Comparison of ENCODE assay signal across 9 mouse cellular contexts in genomic region chr4:121052454-121053323, GRCm38 (mm10). TPM values are rescaled to one million over a fixed set of nuclear protein-coding genes. Genes with fewer than 3 reads are reported as not detected.
DNase-seq lines count a peak whose midpoint lies in the region; ATAC-seq and TF ChIP-seq lines count a peak whose summit lies in the region.
"Had no signal": no experiment of that assay in that cellular context is flagged by ENCODE, and none has a peak within 500 bp of the region (broad histone marks: within the 10 kb centered on the region; RNA-seq: fewer than 3 reads in every experiment).

No protein-coding gene starts in this region.

- DNase-seq in frontal cortex, postnatal 14 days (ENCODE audit: low spot score in 2 of 2), result no peak
- peak; percentile 38 for DNase-seq in embryonic facial prominence, embryonic 10.5 days (ENCODE audit: low spot score)
- no peak for DNase-seq in layer of hippocampus, adult 9-10 months (ENCODE audit: low spot score)
- no peak for DNase-seq in layer of hippocampus, postnatal 36 days
- DNase-seq in frontal cortex, postnatal 36 days (ENCODE audit: low spot score in 2 of 2), result no peak

- H3K4me2 ChIP-seq in limb, embryonic 13.5 days (replicated peaks), result peak overlapping the region; percentile 49

- H3K4me3 ChIP-seq in E14TG2a.4 (replicated peaks; ENCODE audit: low read length), result peak overlapping the region; percentile 62
- H3K4me3 ChIP-seq in embryonic facial prominence, embryonic 10.5 days, result peak overlapping the region; percentile 44
- H3K4me3 ChIP-seq in limb, embryonic 13.5 days, result peak overlapping the region; percentile 16

- TF ChIP-seq CTCF in E14TG2a.4 (conservative IDR thresholded peaks at IDR 0.05; ENCODE audit: low read length), result no peak

- H3K27ac ChIP-seq in embryonic facial prominence, embryonic 10.5 days (replicated peaks), result no peak overlapping the region
- H3K27ac ChIP-seq in limb, embryonic 13.5 days, result no peak overlapping the region

- ATAC-seq in frontal cortex, adult (ENCODE audit: low TSS enrichment), result peak; percentile 92
- ATAC-seq in limb, embryonic 13.5 days (ENCODE audit: low FRiP score, low read depth), result no peak

- peaks cover 40% of the 10 kb centered on the region for H3K36me3 ChIP-seq in E14TG2a.4 (ENCODE audit: insufficient read depth, low read length)
- 0 out of 2 replicates have a peak, but pooled peaks cover 16% of the 10 kb centered on the region for H3K36me3 ChIP-seq in embryonic facial prominence, embryonic 10.5 days (replicated peaks)
- H3K36me3 ChIP-seq in limb, embryonic 13.5 days, result peaks cover 43% of the 10 kb centered on the region

- 8% methylated on average over 35 of the region's 35 CpGs for WGBS in embryonic facial prominence, embryonic 10.5 days
- WGBS in limb, embryonic 13.5 days, result 12% methylated on average over 35 of the region's 35 CpGs

- H3K9ac ChIP-seq in limb, embryonic 13.5 days, result 0 out of 2 replicates have a peak overlapping the region, but pooled peaks have one; percentile 32

- peaks cover 19% of the 10 kb centered on the region for H3K27me3 ChIP-seq in E14TG2a.4 (ENCODE audit: insufficient read depth, low read length)
- peaks cover 37% of the 10 kb centered on the region for H3K27me3 ChIP-seq in embryonic facial prominence, embryonic 10.5 days (replicated peaks; ENCODE audit: low read depth, poor library complexity, severe bottlenecking)
- peaks cover 27% of the 10 kb centered on the region for H3K27me3 ChIP-seq in limb, embryonic 13.5 days

- peaks cover 28% of the 10 kb centered on the region for H3K4me1 ChIP-seq in E14TG2a.4 (replicated peaks; ENCODE audit: low read depth, low read length)
- peaks cover 20% of the 10 kb centered on the region for H3K4me1 ChIP-seq in embryonic facial prominence, embryonic 10.5 days
- peaks cover 10% of the 10 kb centered on the region for H3K4me1 ChIP-seq in limb, embryonic 13.5 days

- H3K9me3 ChIP-seq in E14TG2a.4 (ENCODE audit: low read length), result no peaks in the 10 kb centered on the region
- no peaks in the 10 kb centered on the region for H3K9me3 ChIP-seq in embryonic facial prominence, embryonic 10.5 days
- no peaks in the 10 kb centered on the region for H3K9me3 ChIP-seq in limb, embryonic 13.5 days

RNA-seq across cellular contexts. Expression of gene Col9a2, which starts 13.5 kb away (rescaled TPM):
- 5.1 and 6.0 TPM in 2 replicates for polyA plus RNA-seq in embryonic facial prominence, embryonic 10.5 days (2016; fragmentation: Nextera tagmentation; extraction: Ambion mirVana)
- 100 and 116 TPM in 2 replicates for polyA plus RNA-seq in limb, embryonic 13.5 days (2015; fragmentation: Nextera tagmentation; extraction: Ambion mirVana)
- total RNA-seq in layer of hippocampus, postnatal 36 days (2021), result 1 to 10 TPM; 2.5 to 4.1 TPM

RNA-seq across cellular contexts. Expression of gene Smap2, which starts 35.6 kb away (rescaled TPM):
- 14.0 and 14.3 TPM in 2 replicates for polyA plus RNA-seq in embryonic facial prominence, embryonic 10.5 days (2016; fragmentation: Nextera tagmentation; extraction: Ambion mirVana)
- 13.4 and 13.5 TPM in 2 replicates for polyA plus RNA-seq in limb, embryonic 13.5 days (2015; fragmentation: Nextera tagmentation; extraction: Ambion mirVana)
- 100 to 1,000 TPM; 149 to 155 TPM for total RNA-seq in layer of hippocampus, postnatal 36 days (2021)

RNA-seq across cellular contexts. Expression of gene Zmpste24, which starts 45.4 kb away (rescaled TPM):
- polyA plus RNA-seq in embryonic facial prominence, embryonic 10.5 days (2016; fragmentation: Nextera tagmentation; extraction: Ambion mirVana), result 26.8 and 31.0 TPM in 2 replicates
- polyA plus RNA-seq in limb, embryonic 13.5 days (2015; fragmentation: Nextera tagmentation; extraction: Ambion mirVana), result 23.7 and 25.8 TPM in 2 replicates
- 10 to 100 TPM; 23.1 to 26.3 TPM for total RNA-seq in layer of hippocampus, postnatal 36 days (2021)

RNA-seq across cellular contexts. Expression of gene Tmco2, which starts 56.3 kb away (rescaled TPM):
- not detected in 2 replicates for polyA plus RNA-seq in embryonic facial prominence, embryonic 10.5 days (2016; fragmentation: Nextera tagmentation; extraction: Ambion mirVana)
- polyA plus RNA-seq in limb, embryonic 13.5 days (2015; fragmentation: Nextera tagmentation; extraction: Ambion mirVana), result not detected in 2 replicates
- not detected for total RNA-seq in layer of hippocampus, postnatal 36 days (2021)
- total RNA-seq: layer of hippocampus, postnatal 14 days had no signal

Comparison
In these comparisons a context has a peak if more than half of its experiments do, and no peak if none do; other contexts are left out.
1. RNA of gene Col9a2, which starts 13.5 kb away (polyA plus RNA-seq): 100 to 116 TPM in limb, embryonic 13.5 days; 5.1 to 6.0 TPM in embryonic facial prominence, embryonic 10.5 days; every median in the first group is over 10 times any median in the second.
2. Peak in every context shown above with its lines, with median percentiles within 50 percentile points of each other: H3K4me3 ChIP-seq.